Mouse (Mus musculus) kidney, adult 2 months (tissue): ENCODE data around the gene Tnfrsf18.

Source experiments
- CTCF ChIP-seq: fragments of 200-500 bp; conservative IDR thresholded peaks from 2 replicates; pipeline ENCODE4 v1.5.1; 2011; ENCODE audit warnings: low read depth, mild to moderate bottlenecking, control low read depth, low read length, moderate library complexity, mixed read lengths; ENCODE audit not compliant: insufficient read depth, insufficient read length
- POLR2A ChIP-seq: fragments of 200-500 bp; IDR thresholded peaks from one replicate; pipeline ENCODE4 v1.6.1; 2011; ENCODE audit warnings: low read depth, low read length, control low read depth

GRCm38 (mm10) chr4:156069701-156070100, 43.7 kb downstream of the Tnfrsf18 start:
- TF ChIP-seq CTCF (no peak), POLR2A (no peak)
